Mouse (Mus musculus) megakaryocyte-erythroid progenitor cell, adult 5-6 weeks (primary cell): Measurements from ENCODE around the gene Gm4847. TPM values are rescaled to one million over a fixed set of nuclear protein-coding genes. Genes with fewer than 3 reads are reported as not detected.

Experiments used
- ATAC-seq: replicated peaks from 2 replicates; pipeline ENCODE4 v1.8.0; 2016; ENCODE audit warnings: mild to moderate bottlenecking, inconsistent platforms; ENCODE audit not compliant: severe bottlenecking, poor library complexity, low FRiP score, low TSS enrichment
- total RNA-seq, 2 experiments: library from RNA; stranded (forward) in 1 of 2; stranded (reverse) in 1 of 2; fragments of 200-1000, 215-1000 nt in 1 of 2; fragments of >200 nt in 1 of 2; fragmentation: Nextera tagmentation in 1 of 2; gene quantifications; 2 replicates each; pipeline ENCODE4 v1.2.3; 2014 to 2017

The Gm4847 gene
- total RNA-seq (2014; fragmentation: Nextera tagmentation) = not detected in 2 replicates
- not detected in 2 replicates for total RNA-seq (2017)

GRCm38 (mm10) chr1:166647593-166647992 lies at the start of gene Gm4847:
TSS of gene Gm4847 (minus strand) at chr1:166647693.
- ATAC-seq = no peak

GRCm38 (mm10) chr1:166681745-166682144 lies 34.3 kb upstream of the Gm4847 start, which contains the start of gene Fmo9:
TSS of gene Fmo9 (minus strand) at chr1:166681845.
- ATAC-seq = no peak

GRCm38 (mm10) chr1:166669264-166669663 lies 21.8 kb upstream of the Gm4847 start:
- ATAC-seq = no peak

GRCm38 (mm10) chr1:166660800-166661199 lies 13.3 kb upstream of the Gm4847 start:
- no peak for ATAC-seq

Other genes with a start within 250 kb of the Gm4847 start
- 3.6 and 8.2 TPM in 2 replicates for gene Pogk, start 237.8 kb downstream of the Gm4847 start, total RNA-seq (2014; fragmentation: Nextera tagmentation)
- 4.6 and 5.3 TPM in 2 replicates for gene Pogk, start 237.8 kb downstream of the Gm4847 start, total RNA-seq (2017)
- gene Gm4846, start 150.1 kb downstream of the Gm4847 start, total RNA-seq (2014; fragmentation: Nextera tagmentation) = not detected in 2 replicates
- gene Gm4846, start 150.1 kb downstream of the Gm4847 start, total RNA-seq (2017) = not detected in 2 replicates
- gene Fmo9, start 34.2 kb upstream of the Gm4847 start, total RNA-seq (2014; fragmentation: Nextera tagmentation) = not detected in 2 replicates
- gene Fmo9, start 34.2 kb upstream of the Gm4847 start, total RNA-seq (2017) = not detected in 2 replicates